10 mouse cellular contexts compared by ENCODE assay signal in the genomic region with DNA sequence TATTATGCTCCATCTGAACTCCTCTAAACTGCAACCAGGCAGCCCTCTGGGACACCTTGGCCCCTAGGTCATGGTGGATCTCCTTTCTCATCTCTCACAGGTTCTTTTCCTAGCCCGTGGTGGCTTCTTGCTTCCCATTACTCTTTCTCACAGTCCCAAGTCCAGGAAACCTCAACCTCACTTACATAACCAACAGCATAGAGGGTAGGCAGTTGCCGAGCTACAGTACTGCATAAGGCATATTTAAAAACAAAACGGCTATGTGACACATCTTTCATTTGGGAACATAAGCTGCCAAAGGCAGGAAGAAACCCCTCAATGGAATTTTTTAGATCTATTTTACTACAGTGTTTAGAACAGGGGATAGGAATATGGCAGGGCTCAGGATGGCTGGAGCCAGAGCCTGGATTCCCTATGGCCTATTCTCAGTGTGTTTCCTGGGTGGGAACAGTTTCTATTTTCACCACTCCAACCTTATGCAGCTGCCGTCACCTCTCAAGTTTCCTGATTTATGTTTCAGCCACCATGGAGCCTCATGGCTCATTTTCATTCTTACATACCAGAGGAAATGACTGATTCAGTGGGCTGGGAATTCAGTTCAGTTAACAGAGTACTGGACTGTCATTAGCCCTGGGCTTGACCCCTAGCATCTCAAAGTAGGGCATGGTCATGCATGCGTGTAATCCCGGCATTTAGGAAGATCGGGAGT.
DNase-seq lines count a peak whose midpoint lies in the region; ATAC-seq lines count a peak whose summit lies in the region.
"Had no signal": no experiment of that assay in that cellular context is flagged by ENCODE, and none has a peak within 500 bp of the region (broad histone marks: within the 10 kb centered on the region; RNA-seq: fewer than 3 reads in every experiment).

No protein-coding gene starts in this region.

- no peak overlapping the region for H3K4me2 ChIP-seq in forebrain, embryonic 16.5 days (ENCODE audit: low read length)
- H3K4me2 ChIP-seq in forebrain, embryonic 13.5 days: no peak overlapping the region
- H3K4me2 ChIP-seq in neural tube, embryonic 15.5 days: no peak overlapping the region
- H3K4me2 ChIP-seq in kidney, embryonic 14.5 days (replicated peaks; ENCODE audit: low read depth, low read length): no peak overlapping the region

- H3K27ac ChIP-seq in forebrain, embryonic 16.5 days (ENCODE audit: low read length): peak overlapping the region; percentile 38; the same call in 1 of the 2 replicates
- no peak overlapping the region for H3K27ac ChIP-seq in forebrain, embryonic 13.5 days
- H3K27ac ChIP-seq in neural tube, embryonic 15.5 days (replicated peaks): no peak overlapping the region
- H3K27ac ChIP-seq in kidney, embryonic 14.5 days (ENCODE audit: low read depth, low read length): peak overlapping the region; percentile 42; the same call in 1 of the 2 replicates

- H3K4me3 ChIP-seq in forebrain, embryonic 16.5 days (replicated peaks; ENCODE audit: low read length): no peak overlapping the region
- H3K4me3 ChIP-seq in forebrain, embryonic 13.5 days: no peak overlapping the region
- H3K4me3 ChIP-seq in neural tube, embryonic 15.5 days (replicated peaks): no peak overlapping the region
- H3K4me3 ChIP-seq in kidney, embryonic 14.5 days (ENCODE audit: low read length): no peak overlapping the region

- H3K9me3 ChIP-seq in forebrain, embryonic 16.5 days (ENCODE audit: control insufficient read depth, low read length): no peaks in the 10 kb centered on the region
- H3K9me3 ChIP-seq in forebrain, embryonic 13.5 days (replicated peaks): no peaks in the 10 kb centered on the region
- no peaks in the 10 kb centered on the region for H3K9me3 ChIP-seq in neural tube, embryonic 15.5 days (replicated peaks)
- no peaks in the 10 kb centered on the region for H3K9me3 ChIP-seq in kidney, embryonic 14.5 days (ENCODE audit: control insufficient read depth, low read length)

- no peak for ATAC-seq in forebrain, embryonic 16.5 days
- ATAC-seq in forebrain, embryonic 13.5 days: no peak
- ATAC-seq in neural tube, embryonic 15.5 days (ENCODE audit: low FRiP score): no peak
- peak; percentile 88 for ATAC-seq in kidney, embryonic 14.5 days (ENCODE audit: low FRiP score, low TSS enrichment)
- no peak for ATAC-seq in CD4-positive, CD25-positive, alpha-beta regulatory T cell, adult 4 months

- 79% methylated on average over 7 of the region's 7 CpGs for WGBS in forebrain, embryonic 16.5 days
- 88% methylated on average over 7 of the region's 7 CpGs for WGBS in forebrain, embryonic 13.5 days
- 73% methylated on average over 7 of the region's 7 CpGs for WGBS in neural tube, embryonic 15.5 days
- 39% methylated on average over 7 of the region's 7 CpGs for WGBS in kidney, embryonic 14.5 days

- H3K4me1 ChIP-seq in forebrain, embryonic 16.5 days (replicated peaks; ENCODE audit: control insufficient read depth, insufficient read depth, low read length): peaks cover 12% of the 10 kb centered on the region
- H3K4me1 ChIP-seq in forebrain, embryonic 13.5 days: peaks cover 9% of the 10 kb centered on the region
- peaks cover 3% of the 10 kb centered on the region; the same call in 1 of the 2 replicates for H3K4me1 ChIP-seq in neural tube, embryonic 15.5 days
- peaks cover 8% of the 10 kb centered on the region for H3K4me1 ChIP-seq in kidney, embryonic 14.5 days (ENCODE audit: control insufficient read depth, insufficient read depth, low read length)

- no peaks in the 10 kb centered on the region for H3K27me3 ChIP-seq in forebrain, embryonic 16.5 days (replicated peaks; ENCODE audit: control insufficient read depth, insufficient read depth, low read length)
- 0 out of 2 replicates have a peak, but pooled peaks cover 3% of the 10 kb centered on the region for H3K27me3 ChIP-seq in forebrain, embryonic 13.5 days
- no peaks in the 10 kb centered on the region for H3K27me3 ChIP-seq in neural tube, embryonic 15.5 days (replicated peaks)
- H3K27me3 ChIP-seq in kidney, embryonic 14.5 days (ENCODE audit: control insufficient read depth, insufficient read depth, low read length): no peaks in the 10 kb centered on the region

- peak; percentile 26 for DNase-seq in neural tube, embryonic 10.5 days (ENCODE audit: extremely low spot score, low spot score)
- DNase-seq in retina, postnatal 1 day: peak; percentile 49
- DNase-seq in left cerebral cortex, adult 8-10 months (ENCODE audit: low spot score in 2 of 2): no peak
- DNase-seq: cerebellum, adult 8-10 months; thymus, postnatal 25 days had no signal

- H3K36me3 ChIP-seq in forebrain, embryonic 16.5 days (ENCODE audit: control insufficient read depth, insufficient read depth): no peaks in the 10 kb centered on the region
- no peaks in the 10 kb centered on the region for H3K36me3 ChIP-seq in forebrain, embryonic 13.5 days (ENCODE audit: poor library complexity, severe bottlenecking)
- H3K36me3 ChIP-seq in neural tube, embryonic 15.5 days: no peaks in the 10 kb centered on the region
- no peaks in the 10 kb centered on the region for H3K36me3 ChIP-seq in kidney, embryonic 14.5 days (ENCODE audit: control insufficient read depth, insufficient read depth, low read length)

- no peak overlapping the region for H3K9ac ChIP-seq in forebrain, embryonic 16.5 days (replicated peaks; ENCODE audit: low read depth, low read length)
- no peak overlapping the region for H3K9ac ChIP-seq in forebrain, embryonic 13.5 days
- H3K9ac ChIP-seq in neural tube, embryonic 15.5 days (replicated peaks): no peak overlapping the region
- no peak overlapping the region for H3K9ac ChIP-seq in kidney, embryonic 14.5 days (ENCODE audit: low read depth, low read length)

Comparison
In these comparisons a context has a peak if more than half of its experiments do, and no peak if none do; other contexts are left out.
1. H3K27ac ChIP-seq: peak in forebrain, embryonic 16.5 days (single experiment) and kidney, embryonic 14.5 days (single experiment); none in forebrain, embryonic 13.5 days (single experiment) and neural tube, embryonic 15.5 days (single experiment).
2. DNase-seq: peak in neural tube, embryonic 10.5 days (single experiment) and retina, postnatal 1 day (single experiment); none in left cerebral cortex, adult 8-10 months (0 of 2).